13 mouse cellular contexts compared by ENCODE assay signal in genomic region chr11:114536616-114537493, GRCm38 (mm10).
DNase-seq lines count a peak whose midpoint lies in the region; ATAC-seq lines count a peak whose summit lies in the region.
"Had no signal": no experiment of that assay in that cellular context is flagged by ENCODE, and none has a peak within 500 bp of the region (broad histone marks: within the 10 kb centered on the region; RNA-seq: fewer than 3 reads in every experiment).

No protein-coding gene starts in this region.

- peak overlapping the region; percentile 39; the same call in 1 of the 2 replicates for H3K27ac ChIP-seq in hindbrain, embryonic 11.5 days (ENCODE audit: low read depth, low read length)
- H3K27ac ChIP-seq in midbrain, embryonic 13.5 days = peak overlapping the region; percentile 72
- no peak overlapping the region for H3K27ac ChIP-seq in kidney, embryonic 15.5 days

- no peaks in the 10 kb centered on the region for H3K9me3 ChIP-seq in hindbrain, embryonic 11.5 days (ENCODE audit: control insufficient read depth, low read length)
- peaks cover 8% of the 10 kb centered on the region for H3K9me3 ChIP-seq in midbrain, embryonic 13.5 days
- peaks cover 5% of the 10 kb centered on the region for H3K9me3 ChIP-seq in kidney, embryonic 15.5 days (replicated peaks)

- no peak overlapping the region for H3K4me2 ChIP-seq in hindbrain, embryonic 11.5 days (replicated peaks; ENCODE audit: low read depth, low read length)
- peak overlapping the region; percentile 25 for H3K4me2 ChIP-seq in midbrain, embryonic 13.5 days (replicated peaks)
- no peak overlapping the region for H3K4me2 ChIP-seq in kidney, embryonic 15.5 days

- peak; percentile 80 for ATAC-seq in hindbrain, embryonic 11.5 days (ENCODE audit: low FRiP score)
- peak; percentile 86 for ATAC-seq in midbrain, embryonic 13.5 days
- ATAC-seq in kidney, embryonic 15.5 days (replicated peaks; ENCODE audit: low FRiP score) = no peak

- no peak overlapping the region for H3K9ac ChIP-seq in hindbrain, embryonic 11.5 days (ENCODE audit: low read depth, low read length)
- H3K9ac ChIP-seq in midbrain, embryonic 13.5 days (replicated peaks) = 0 out of 2 replicates have a peak overlapping the region, but pooled peaks have one; percentile 10
- no peak overlapping the region for H3K9ac ChIP-seq in kidney, embryonic 15.5 days

- 13% methylated on average over 12 of the region's 13 CpGs for WGBS in hindbrain, embryonic 11.5 days
- 12% methylated on average over 12 of the region's 13 CpGs for WGBS in midbrain, embryonic 13.5 days
- WGBS in kidney, embryonic 15.5 days = 25% methylated on average over 13 of the region's 13 CpGs

- H3K4me1 ChIP-seq in hindbrain, embryonic 11.5 days (replicated peaks; ENCODE audit: control insufficient read depth, insufficient read depth, low read length) = peaks cover 3% of the 10 kb centered on the region
- H3K4me1 ChIP-seq in midbrain, embryonic 13.5 days (replicated peaks) = peaks cover 36% of the 10 kb centered on the region
- no peaks in the 10 kb centered on the region for H3K4me1 ChIP-seq in kidney, embryonic 15.5 days

- no peaks in the 10 kb centered on the region for H3K36me3 ChIP-seq in hindbrain, embryonic 11.5 days (ENCODE audit: control insufficient read depth, insufficient read depth, low read length)
- no peaks in the 10 kb centered on the region for H3K36me3 ChIP-seq in midbrain, embryonic 13.5 days
- H3K36me3 ChIP-seq in kidney, embryonic 15.5 days = no peaks in the 10 kb centered on the region
- H3K36me3 ChIP-seq: G1E had no signal

- H3K4me3 ChIP-seq in hindbrain, embryonic 11.5 days (ENCODE audit: low read depth, low read length) = no peak overlapping the region
- H3K4me3 ChIP-seq in midbrain, embryonic 13.5 days (replicated peaks) = no peak overlapping the region
- no peak overlapping the region for H3K4me3 ChIP-seq in kidney, embryonic 15.5 days (replicated peaks)

- no peaks in the 10 kb centered on the region for H3K27me3 ChIP-seq in hindbrain, embryonic 11.5 days (ENCODE audit: control insufficient read depth, insufficient read depth, low read length)
- no peaks in the 10 kb centered on the region for H3K27me3 ChIP-seq in midbrain, embryonic 13.5 days
- peaks cover 2% of the 10 kb centered on the region; the same call in 1 of the 2 replicates for H3K27me3 ChIP-seq in kidney, embryonic 15.5 days

- DNase-seq in frontal cortex, postnatal 10 days (ENCODE audit: low spot score in 2 of 2) = peak; percentile 48 to 52
- no peak for DNase-seq in frontal cortex, postnatal 36 days (ENCODE audit: low spot score in 2 of 2)
- DNase-seq in brain, embryonic 18.5 days (ENCODE audit: low read depth, low spot score) = peak; percentile 72
- peak; percentile 50 for DNase-seq in hindbrain, embryonic 11.5 days (ENCODE audit: low spot score)
- DNase-seq in kidney, adult 9 months = no peak
- DNase-seq in adrenal gland, adult (ENCODE audit: inconsistent age in 2 of 2, low spot score in 1 of 2) = no peak
- DNase-seq: embryo, embryonic 11 days; kidney, adult 11 months; lung, adult 18-20 months; right cerebral cortex, postnatal 25 days had no signal

Comparison
In these comparisons a context has a peak if more than half of its experiments do, and no peak if none do; other contexts are left out.
1. DNase-seq: peak in frontal cortex, postnatal 10 days (2 of 2), brain, embryonic 18.5 days (single experiment) and hindbrain, embryonic 11.5 days (single experiment); none in frontal cortex, postnatal 36 days (0 of 2), kidney, adult 9 months (single experiment) and adrenal gland, adult (0 of 2).